Mouse (Mus musculus) neural tube, embryonic 12.5 days (tissue): Measurements from ENCODE around the gene Pcif1. TPM values are rescaled to one million over a fixed set of nuclear protein-coding genes. Genes with fewer than 3 reads are reported as not detected.
"Not testable (repeated sequence)": the region's sequence is repeated elsewhere in the genome, so short reads cannot be mapped to it uniquely, and the experiment has no call there.

Experiments used
- ATAC-seq: fragments of 200-750 bp; cut with Nextera tagmentation; 2 replicates; pipeline ENCODE4 v1.8.0; 2017; ENCODE audit warnings: low read depth, mild to moderate bottlenecking, moderate TSS enrichment, moderate library complexity; ENCODE audit not compliant: low FRiP score
- H3K27ac ChIP-seq: fragments of 300-500 bp; sonication (generic); 2 replicates; pipeline ENCODE4 v1.5.1; 2016
- H3K27me3 ChIP-seq: fragments of 300-500 bp; sonication (generic); replicated peaks from 2 replicates; pipeline ENCODE4 v1.6.1; 2016; ENCODE audit warnings: mild to moderate bottlenecking
- H3K36me3 ChIP-seq: fragments of 300-500 bp; sonication (generic); 2 replicates; pipeline ENCODE4 v1.6.1; 2016; ENCODE audit warnings: mild to moderate bottlenecking
- H3K4me1 ChIP-seq: fragments of 300-500 bp; sonication (generic); 2 replicates; pipeline ENCODE4 v1.6.1; 2016
- H3K4me2 ChIP-seq: fragments of 300-500 bp; sonication (generic); replicated peaks from 2 replicates; pipeline ENCODE4 v1.6.1; 2016; ENCODE audit warnings: mild to moderate bottlenecking
- H3K4me3 ChIP-seq: fragments of 300-500 bp; sonication (generic); 2 replicates; pipeline ENCODE4 v1.5.1; 2016
- H3K9ac ChIP-seq: fragments of 300-500 bp; sonication (generic); 2 replicates; pipeline ENCODE4 v1.6.1; 2016; ENCODE audit warnings: mild to moderate bottlenecking
- H3K9me3 ChIP-seq: fragments of 300-500 bp; sonication (generic); 2 replicates; pipeline ENCODE4 v1.6.1; 2016; ENCODE audit warnings: mild to moderate bottlenecking
- WGBS: fragments of 180-500 bp; shearing (Covaris S2); methylation state at CpG from one replicate; pipeline ENCODE4 v1.1.7; 2016; 5-methylcytosine and 5-hydroxymethylcytosine counted together
- polyA plus RNA-seq: library from polyadenylated mRNA; unstranded; fragments of >200 nt; fragmentation: Nextera tagmentation; extraction: Ambion mirVana; gene quantifications from 2 replicates; pipeline ENCODE4 v1.2.1, GENCODE M21; 2016

The Pcif1 gene
- polyA plus RNA-seq, 1 experiment from 2014 or later, result 83.4 TPM

GRCm38 (mm10) chr2:164871602-164872303 lies 7.4 kb upstream of the Pcif1 start:
- Histone ChIP-seq H3K9me3 (peaks cover 6% of the 10 kb centered on the region; the same call in 1 of the 2 replicates), H3K27me3 (no peaks in the 10 kb centered on the region), H3K4me2 (no peak overlapping the region), H3K9ac (no peak overlapping the region), H3K36me3 (no peaks in the 10 kb centered on the region), H3K4me1 (peaks cover 6% of the 10 kb centered on the region), H3K4me3 (no peak overlapping the region), H3K27ac (no peak overlapping the region)
- WGBS, result 64% methylated on average over 6 of the region's 6 CpGs
- no peak for ATAC-seq

- no peaks in the 10 kb centered on the region for H3K27me3 ChIP-seq
- H3K9ac ChIP-seq, result no peak overlapping the region
- H3K9me3 ChIP-seq, result no peaks in the 10 kb centered on the region
- H3K36me3 ChIP-seq, result no peaks in the 10 kb centered on the region
- ATAC-seq, result no peak
- no peak overlapping the region for H3K4me3 ChIP-seq
- H3K27ac ChIP-seq, result no peak overlapping the region
- H3K4me1 ChIP-seq, result peaks cover 15% of the 10 kb centered on the region
- no peak overlapping the region for H3K4me2 ChIP-seq
- WGBS, result 49% methylated on average over 3 of the region's 3 CpGs
These were observed 5.5 kb upstream of the Pcif1 start for GRCm38 (mm10) chr2:164873621-164874020.

- no peaks in the 10 kb centered on the region for H3K36me3 ChIP-seq
- peaks cover 16% of the 10 kb centered on the region for H3K4me1 ChIP-seq
- no peak overlapping the region for H3K27ac ChIP-seq
- H3K27me3 ChIP-seq, result no peaks in the 10 kb centered on the region
- no peak overlapping the region for H3K4me3 ChIP-seq
- 0% methylated on average over 1 of the region's 1 CpGs for WGBS
- no peak overlapping the region for H3K9ac ChIP-seq
- no peak for ATAC-seq
- no peaks in the 10 kb centered on the region for H3K9me3 ChIP-seq
- no peak overlapping the region for H3K4me2 ChIP-seq
These were observed 4.8 kb upstream of the Pcif1 start for GRCm38 (mm10) chr2:164874239-164874769.

DNA sequence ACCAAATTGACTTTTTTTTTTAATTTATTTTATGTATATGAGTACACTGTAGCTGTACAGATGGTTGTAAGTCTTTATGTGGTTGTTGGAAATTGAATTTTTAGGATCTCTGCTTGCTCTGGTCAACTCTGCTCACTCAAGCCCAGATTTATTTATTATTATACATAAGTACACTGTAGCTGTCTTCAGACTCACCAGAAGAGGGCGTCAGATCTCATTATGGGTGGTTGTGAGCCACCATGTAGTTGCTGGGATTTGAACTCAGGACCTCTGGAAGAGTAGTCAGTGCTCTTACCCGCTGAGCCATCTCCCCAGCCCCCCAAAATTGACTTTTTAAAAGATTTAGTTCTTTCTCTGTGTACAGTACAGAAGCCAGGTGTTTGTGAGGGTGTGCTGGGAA lies 3.5 kb upstream of the Pcif1 start:
- WGBS, result 50% methylated on average over 2 of the region's 2 CpGs
- not testable (repeated sequence) for H3K4me3 ChIP-seq, H3K27ac ChIP-seq, H3K4me2 ChIP-seq, H3K9ac ChIP-seq, H3K9me3 ChIP-seq, ATAC-seq, H3K27me3 ChIP-seq, H3K36me3 ChIP-seq
- peaks cover 22% of the 10 kb centered on the region for H3K4me1 ChIP-seq

- ATAC-seq, H3K9ac ChIP-seq, H3K27me3 ChIP-seq, H3K4me3 ChIP-seq, H3K36me3 ChIP-seq, H3K9me3 ChIP-seq, H3K27ac ChIP-seq: not testable (repeated sequence)
- H3K4me2 ChIP-seq, result peak overlapping the region; percentile 86
- 72% methylated on average over 11 of the region's 11 CpGs for WGBS
- peaks cover 27% of the 10 kb centered on the region for H3K4me1 ChIP-seq
These were observed 1.5 kb upstream of the Pcif1 start for GRCm38 (mm10) chr2:164877376-164878215.

GRCm38 (mm10) chr2:164878509-164879227 lies 436 bp upstream of the Pcif1 start:
- Histone ChIP-seq H3K27me3 (no peaks in the 10 kb centered on the region), H3K27ac (peak overlapping the region; percentile 100), H3K4me1 (peaks cover 29% of the 10 kb centered on the region), H3K36me3 (peaks cover 9% of the 10 kb centered on the region), H3K4me2 (peak overlapping the region; percentile 86), H3K4me3 (peak overlapping the region; percentile 94), H3K9me3 (no peaks in the 10 kb centered on the region), H3K9ac (peak overlapping the region; percentile 99)
- ATAC-seq, result peak; percentile 54
- WGBS, result 1% methylated on average over 28 of the region's 28 CpGs

GRCm38 (mm10) chr2:164879568-164880277 lies 619 bp downstream of the Pcif1 start:
- peak overlapping the region; percentile 94 for H3K4me3 ChIP-seq
- H3K36me3 ChIP-seq, result peaks cover 17% of the 10 kb centered on the region
- peak; percentile 83 for ATAC-seq
- H3K27me3 ChIP-seq, result no peaks in the 10 kb centered on the region
- H3K27ac ChIP-seq, result peak overlapping the region; percentile 100
- under 1% methylated on average over 60 of the region's 72 CpGs for WGBS
- H3K4me2 ChIP-seq, result peak overlapping the region; percentile 86
- no peaks in the 10 kb centered on the region for H3K9me3 ChIP-seq
- peaks cover 23% of the 10 kb centered on the region for H3K4me1 ChIP-seq
- H3K9ac ChIP-seq, result peak overlapping the region; percentile 99

DNA sequence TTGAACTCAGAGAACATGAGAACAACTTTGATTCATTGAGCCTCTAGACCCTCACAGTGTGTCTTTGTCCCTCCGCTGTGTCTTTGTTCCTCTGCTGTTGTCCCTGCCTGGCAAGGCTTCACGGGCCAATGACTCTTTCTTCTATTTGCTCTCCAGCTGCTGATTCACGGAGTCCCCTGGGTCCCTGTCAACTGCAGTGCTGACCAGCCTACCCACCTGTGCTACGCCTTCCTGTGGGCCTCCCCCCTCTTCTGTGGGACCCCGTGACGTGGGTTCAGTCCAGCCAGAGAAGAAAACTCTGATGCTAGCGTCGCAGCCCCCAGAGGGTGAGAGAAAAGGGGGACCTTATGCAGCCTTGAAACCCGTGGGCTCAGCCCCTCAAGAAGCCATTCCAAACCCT lies 3.5 kb downstream of the Pcif1 start:
- ATAC-seq, result no peak

GRCm38 (mm10) chr2:164885788-164886187 lies 6.7 kb downstream of the Pcif1 start:
- Histone ChIP-seq H3K27ac (no peak overlapping the region), H3K36me3 (peaks cover 78% of the 10 kb centered on the region)

More for the DNA sequence above, 3.5 kb downstream of the Pcif1 start:
- Histone ChIP-seq H3K4me1 (peaks cover 21% of the 10 kb centered on the region), H3K27ac (no peak overlapping the region), H3K9me3 (no peaks in the 10 kb centered on the region), H3K4me2 (no peak overlapping the region), H3K36me3 (peaks cover 46% of the 10 kb centered on the region), H3K9ac (no peak overlapping the region; the same call in 1 of the 2 replicates), H3K4me3 (no peak overlapping the region), H3K27me3 (no peaks in the 10 kb centered on the region)
- 41% methylated on average over 9 of the region's 9 CpGs for WGBS

GRCm38 (mm10) chr2:164886617-164887016 lies 7.5 kb downstream of the Pcif1 start:
- Histone ChIP-seq H3K4me1 (peaks cover 3% of the 10 kb centered on the region; the same call in 1 of the 2 replicates), H3K27me3 (no peaks in the 10 kb centered on the region), H3K9me3 (no peaks in the 10 kb centered on the region), H3K4me3 (no peak overlapping the region), H3K4me2 (no peak overlapping the region), H3K9ac (no peak overlapping the region), H3K27ac (no peak overlapping the region), H3K36me3 (peaks cover 86% of the 10 kb centered on the region)
- ATAC-seq, result no peak
- 97% methylated on average over 10 of the region's 10 CpGs for WGBS

More at GRCm38 (mm10) chr2:164885788-164886187, 6.7 kb downstream of the Pcif1 start:
- no peaks in the 10 kb centered on the region for H3K9me3 ChIP-seq
- WGBS, result 91% methylated on average over 7 of the region's 7 CpGs
- H3K27me3 ChIP-seq, result no peaks in the 10 kb centered on the region
- H3K4me2 ChIP-seq, result no peak overlapping the region
- H3K4me1 ChIP-seq, result peaks cover 7% of the 10 kb centered on the region
- no peak overlapping the region for H3K9ac ChIP-seq
- ATAC-seq, result no peak
- H3K4me3 ChIP-seq, result no peak overlapping the region

GRCm38 (mm10) chr2:164888996-164889395 lies 9.9 kb downstream of the Pcif1 start:
- Histone ChIP-seq H3K36me3 (peaks cover 98% of the 10 kb centered on the region), H3K4me1 (no peaks in the 10 kb centered on the region), H3K9ac (no peak overlapping the region), H3K27me3 (no peaks in the 10 kb centered on the region), H3K9me3 (no peaks in the 10 kb centered on the region), H3K4me3 (no peak overlapping the region), H3K27ac (no peak overlapping the region), H3K4me2 (no peak overlapping the region)
- ATAC-seq, result no peak
- 88% methylated on average over 12 of the region's 12 CpGs for WGBS
